Comparison of ENCODE assay signal across 9 mouse cellular contexts in genomic region chr12:49401796-49402130, GRCm38 (mm10). TPM values are rescaled to one million over a fixed set of nuclear protein-coding genes. Genes with fewer than 3 reads are reported as not detected.
DNase-seq lines count a peak whose midpoint lies in the region; ATAC-seq and TF ChIP-seq lines count a peak whose summit lies in the region.
"Had no signal": no experiment of that assay in that cellular context is flagged by ENCODE, and none has a peak within 500 bp of the region (broad histone marks: within the 10 kb centered on the region; RNA-seq: fewer than 3 reads in every experiment).

No protein-coding gene starts in this region.

- 0% methylated on average over 5 of the region's 5 CpGs for WGBS in limb, embryonic 12.5 days
- WGBS in stomach, postnatal 0 days = 2% methylated on average over 5 of the region's 5 CpGs

- no peaks in the 10 kb centered on the region for H3K36me3 ChIP-seq in megakaryocyte, embryonic 14.5 days (replicated peaks; ENCODE audit: low read length)
- no peaks in the 10 kb centered on the region for H3K36me3 ChIP-seq in limb, embryonic 12.5 days
- no peaks in the 10 kb centered on the region for H3K36me3 ChIP-seq in stomach, postnatal 0 days (ENCODE audit: control insufficient read depth, insufficient read depth, low read length)

- DNase-seq in frontal cortex, postnatal 36 days (ENCODE audit: low spot score in 2 of 2) = no peak
- DNase-seq in stomach, postnatal 0 days (ENCODE audit: low spot score) = no peak
- DNase-seq in right cerebral cortex, postnatal 4 days = no peak
- DNase-seq in thymus, adult 18-20 months = no peak

- H3K27ac ChIP-seq in limb, embryonic 12.5 days = no peak overlapping the region
- H3K27ac ChIP-seq in stomach, postnatal 0 days (replicated peaks) = no peak overlapping the region

- H3K4me3 ChIP-seq in megakaryocyte, embryonic 14.5 days (replicated peaks) = peak overlapping the region; percentile 76
- H3K4me3 ChIP-seq in limb, embryonic 12.5 days (replicated peaks) = peak overlapping the region; percentile 45
- peak overlapping the region; percentile 41 for H3K4me3 ChIP-seq in stomach, postnatal 0 days (ENCODE audit: low read depth, low read length)
- H3K4me3 ChIP-seq: erythroblast, embryonic 14.5 days had no signal

- H3K4me2 ChIP-seq in limb, embryonic 12.5 days = peak overlapping the region; percentile 82
- peak overlapping the region; percentile 66 for H3K4me2 ChIP-seq in stomach, postnatal 0 days (replicated peaks; ENCODE audit: low read depth)

- no peak for TF ChIP-seq EP300 in stomach, postnatal 0 days (optimal IDR thresholded peaks at IDR 0.05)

- peaks cover 32% of the 10 kb centered on the region for H3K27me3 ChIP-seq in megakaryocyte, embryonic 14.5 days (replicated peaks)
- peaks cover 53% of the 10 kb centered on the region for H3K27me3 ChIP-seq in limb, embryonic 12.5 days
- peaks cover 12% of the 10 kb centered on the region for H3K27me3 ChIP-seq in stomach, postnatal 0 days (ENCODE audit: control insufficient read depth, insufficient read depth, low read length)

- peaks cover 11% of the 10 kb centered on the region for H3K4me1 ChIP-seq in megakaryocyte, embryonic 14.5 days
- peaks cover 6% of the 10 kb centered on the region for H3K4me1 ChIP-seq in limb, embryonic 12.5 days (replicated peaks)
- no peaks in the 10 kb centered on the region for H3K4me1 ChIP-seq in stomach, postnatal 0 days (replicated peaks; ENCODE audit: control insufficient read depth, insufficient read depth)

- no peaks in the 10 kb centered on the region for H3K9me3 ChIP-seq in megakaryocyte, embryonic 14.5 days
- H3K9me3 ChIP-seq in limb, embryonic 12.5 days = no peaks in the 10 kb centered on the region
- H3K9me3 ChIP-seq in stomach, postnatal 0 days (ENCODE audit: control insufficient read depth, low read length) = no peaks in the 10 kb centered on the region

- no peak overlapping the region for H3K9ac ChIP-seq in limb, embryonic 12.5 days (replicated peaks)
- H3K9ac ChIP-seq in stomach, postnatal 0 days (ENCODE audit: low read length) = no peak overlapping the region

- TF ChIP-seq CTCF in stomach, postnatal 0 days (IDR thresholded peaks at IDR 0.05; ENCODE audit: low read depth) = no peak

- ATAC-seq in frontal cortex, adult (ENCODE audit: low TSS enrichment) = peak; percentile 26
- ATAC-seq in megakaryocyte, adult 5-6 weeks (ENCODE audit: poor library complexity, severe bottlenecking) = no peak
- ATAC-seq in limb, embryonic 12.5 days (ENCODE audit: insufficient number of reproducible peaks, insufficient read depth, low FRiP score, low TSS enrichment, low read depth) = no peak
- ATAC-seq in stomach, postnatal 0 days (ENCODE audit: low FRiP score, low TSS enrichment) = no peak

RNA-seq across cellular contexts. Expression of gene Gm43517, which starts 16.8 kb away (rescaled TPM):
- not detected in 2 replicates for polyA plus RNA-seq in megakaryocyte, embryonic 14.5 days (2012; ENCODE audit: insufficient read depth, low replicate concordance)
- not detected in 2 replicates for total RNA-seq in megakaryocyte, adult 5-6 weeks (2015)
- total RNA-seq in megakaryocyte, adult 5-6 weeks (2017) = not detected in 2 replicates
- polyA plus RNA-seq in limb, embryonic 12.5 days (2016; fragmentation: Nextera tagmentation; extraction: Ambion mirVana) = not detected in 2 replicates
- polyA plus RNA-seq in stomach, postnatal 0 days (2015; fragmentation: Nextera tagmentation; extraction: Ambion mirVana) = not detected in 2 replicates
- polyA plus RNA-seq: erythroblast, embryonic 14.5 days had no signal

RNA-seq across cellular contexts. Expression of gene Foxg1, which starts 19.3 kb away (rescaled TPM):
- polyA plus RNA-seq in megakaryocyte, embryonic 14.5 days (2012; ENCODE audit: insufficient read depth, low replicate concordance) = not detected in 2 replicates
- not detected in 2 replicates for total RNA-seq in megakaryocyte, adult 5-6 weeks (2015)
- total RNA-seq in megakaryocyte, adult 5-6 weeks (2017) = not detected in 2 replicates
- polyA plus RNA-seq in limb, embryonic 12.5 days (2016; fragmentation: Nextera tagmentation; extraction: Ambion mirVana) = not detected in 2 replicates
- polyA plus RNA-seq in stomach, postnatal 0 days (2015; fragmentation: Nextera tagmentation; extraction: Ambion mirVana) = 0.12 TPM in 1 of 2 replicates, not detected in the other
